Mouse (Mus musculus) megakaryocyte, embryonic 14.5 days (primary cell): ENCODE measurements at regions not wholly inside any gene's neighbourhood (a gene's known extent, or its start where the extent isn't known, plus 50 kb on each side); places are given as distances from the start of the nearest gene placed in this dataset.

Experiments
- H3K27me3 ChIP-seq: replicated peaks from 2 replicates; pipeline ENCODE3; 2012; ENCODE audit warnings: inconsistent platforms
- H3K36me3 ChIP-seq: replicated peaks from 2 replicates; pipeline ENCODE3; 2012; ENCODE audit warnings: low read length, inconsistent platforms, mixed read lengths
- H3K4me1 ChIP-seq: 2 replicates; pipeline ENCODE4 v1.6.1; 2012; ENCODE audit warnings: inconsistent platforms
- H3K4me3 ChIP-seq: replicated peaks from 2 replicates; pipeline ENCODE3; 2012; ENCODE audit warnings: moderate library complexity, mild to moderate bottlenecking, inconsistent platforms
- H3K9me3 ChIP-seq: 2 replicates; pipeline ENCODE4 v1.6.1; 2012; ENCODE audit warnings: inconsistent platforms
- FLI1 ChIP-seq: IDR thresholded peaks from 2 replicates; pipeline ENCODE4 v1.6.1; 2012; ENCODE audit warnings: low read length, inconsistent platforms, mixed read lengths
- GATA1 ChIP-seq: IDR thresholded peaks from 3 replicates; pipeline ENCODE4 v1.6.1; 2012; ENCODE audit warnings: mixed read lengths, low read length, inconsistent platforms, borderline replicate concordance

DNA sequence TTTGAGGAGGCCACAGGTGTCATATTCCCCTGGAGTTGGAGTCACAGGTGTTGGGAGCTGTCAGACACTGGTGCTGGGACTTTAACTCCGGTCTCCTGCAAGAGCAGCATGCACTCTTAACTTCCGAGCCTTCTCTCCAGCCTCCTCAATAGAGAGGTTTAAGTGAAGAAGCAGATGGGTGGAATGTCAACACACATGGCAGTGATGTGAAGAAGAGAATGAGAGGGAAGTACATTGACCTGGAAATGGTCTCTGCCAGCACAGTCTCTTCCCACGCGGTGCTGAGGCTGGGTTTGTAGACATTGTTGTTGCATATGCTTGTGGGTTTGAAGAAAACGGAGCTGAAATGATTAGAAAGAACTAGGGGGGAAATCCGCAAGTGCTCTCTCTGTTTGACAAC lies 112.0 kb upstream of the Fn1 start:
- no peak overlapping the region for H3K4me3 ChIP-seq
- H3K36me3 ChIP-seq, result no peaks in the 10 kb centered on the region
- H3K4me1 ChIP-seq, result no peaks in the 10 kb centered on the region
- TF ChIP-seq FLI1 (no peak), GATA1 (no peak)
- H3K27me3 ChIP-seq, result no peaks in the 10 kb centered on the region
- H3K9me3 ChIP-seq, result peaks cover 10% of the 10 kb centered on the region; the same call in 1 of the 2 replicates

DNA sequence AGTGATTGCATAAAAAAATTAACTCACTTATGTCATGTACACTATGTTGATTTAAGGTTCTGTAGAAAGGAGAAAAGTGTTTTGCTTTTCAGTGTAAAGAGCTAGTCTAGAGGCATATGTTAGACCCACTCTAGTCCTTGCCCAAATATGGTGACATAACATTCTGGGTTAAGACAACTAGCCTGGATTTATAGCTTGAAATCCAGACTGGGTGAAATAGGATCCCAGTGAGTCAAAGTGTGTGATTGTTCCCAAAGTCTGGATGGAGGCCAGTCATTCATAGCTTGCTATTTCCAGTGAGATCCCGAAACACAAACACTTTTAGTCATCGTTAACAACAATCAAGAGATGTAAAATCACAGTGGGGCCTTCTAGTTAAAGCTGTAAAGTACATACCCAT lies 110.5 kb upstream of the Fn1 start:
- TF ChIP-seq FLI1, result no peak
- no peak for TF ChIP-seq GATA1

DNA sequence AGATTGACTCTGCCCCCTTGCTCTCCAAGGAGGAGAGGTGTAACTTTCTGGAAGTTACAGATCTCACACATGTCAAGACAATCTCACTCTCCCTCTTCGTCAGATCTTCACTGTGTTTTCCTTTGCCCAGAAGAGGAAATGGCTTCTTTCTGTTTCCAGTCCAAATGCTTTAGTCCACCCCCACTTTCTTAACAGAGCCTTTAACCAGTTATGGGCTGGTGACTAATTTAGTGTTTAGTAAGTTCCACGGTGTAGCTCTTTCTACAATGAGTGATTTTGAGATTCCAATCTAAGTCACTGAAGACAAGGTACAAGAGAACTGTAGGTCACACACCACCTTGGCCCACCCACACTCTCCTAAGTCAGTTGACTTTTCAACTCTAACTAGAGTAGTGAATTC lies 107.3 kb upstream of the Fn1 start:
- H3K4me3 ChIP-seq, result no peak overlapping the region
- TF ChIP-seq GATA1, result no peak
- no peaks in the 10 kb centered on the region for H3K27me3 ChIP-seq
- H3K4me1 ChIP-seq, result no peaks in the 10 kb centered on the region
- H3K36me3 ChIP-seq, result no peaks in the 10 kb centered on the region
- peaks cover 6% of the 10 kb centered on the region; the same call in 1 of the 2 replicates for H3K9me3 ChIP-seq

More for the DNA sequence above, 110.5 kb upstream of the Fn1 start:
- Histone ChIP-seq H3K4me3 (no peak overlapping the region), H3K9me3 (peaks cover 10% of the 10 kb centered on the region; the same call in 1 of the 2 replicates), H3K4me1 (no peaks in the 10 kb centered on the region), H3K36me3 (no peaks in the 10 kb centered on the region), H3K27me3 (no peaks in the 10 kb centered on the region)

DNA sequence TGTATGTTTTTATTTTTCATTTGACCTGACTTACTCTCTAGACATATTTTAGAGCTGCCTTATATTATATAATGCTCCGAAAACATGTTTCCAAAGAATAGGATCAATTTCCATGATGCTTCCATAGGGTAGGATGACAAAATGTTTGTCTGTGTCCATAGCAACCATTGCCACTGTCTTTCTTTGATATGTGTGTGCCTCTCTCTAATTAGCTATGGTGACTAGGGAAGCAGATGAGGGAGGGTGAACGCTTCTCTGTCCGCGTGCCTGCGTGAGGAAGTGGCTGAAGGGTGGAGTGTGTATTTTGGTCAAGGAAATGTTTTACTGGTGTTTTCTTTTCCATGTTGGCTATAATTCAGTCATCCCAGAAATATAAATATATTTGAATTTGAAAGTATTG lies 104.2 kb upstream of the Fn1 start:
- TF ChIP-seq GATA1 (no peak), FLI1 (no peak)
- H3K9me3 ChIP-seq, result peaks cover 18% of the 10 kb centered on the region
- H3K27me3 ChIP-seq, result no peaks in the 10 kb centered on the region
- no peaks in the 10 kb centered on the region for H3K4me1 ChIP-seq
- no peak overlapping the region for H3K4me3 ChIP-seq
- H3K36me3 ChIP-seq, result no peaks in the 10 kb centered on the region

DNA sequence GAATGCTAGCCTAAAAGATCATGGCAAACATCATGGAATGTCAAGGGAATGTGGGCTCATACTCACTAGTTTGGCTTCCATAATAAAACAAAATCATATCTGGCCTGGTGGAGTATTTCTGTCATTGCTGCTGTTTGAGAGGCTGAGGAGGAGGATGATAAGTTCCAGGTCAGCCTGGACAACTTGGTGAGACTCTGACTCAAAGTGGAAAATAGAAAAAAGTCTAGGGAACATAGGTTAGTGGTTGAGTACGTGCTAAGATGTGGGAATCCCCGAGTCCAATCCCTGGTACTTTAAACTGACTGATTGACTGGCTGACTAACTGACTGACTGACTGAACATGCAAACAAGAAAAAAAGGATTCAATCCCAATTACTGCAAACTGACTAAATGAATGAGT lies 103.2 kb upstream of the Fn1 start:
- Histone ChIP-seq H3K9me3 (peaks cover 18% of the 10 kb centered on the region), H3K4me3 (no peak overlapping the region), H3K27me3 (no peaks in the 10 kb centered on the region), H3K36me3 (no peaks in the 10 kb centered on the region), H3K4me1 (no peaks in the 10 kb centered on the region)
- TF ChIP-seq FLI1 (no peak), GATA1 (no peak)

DNA sequence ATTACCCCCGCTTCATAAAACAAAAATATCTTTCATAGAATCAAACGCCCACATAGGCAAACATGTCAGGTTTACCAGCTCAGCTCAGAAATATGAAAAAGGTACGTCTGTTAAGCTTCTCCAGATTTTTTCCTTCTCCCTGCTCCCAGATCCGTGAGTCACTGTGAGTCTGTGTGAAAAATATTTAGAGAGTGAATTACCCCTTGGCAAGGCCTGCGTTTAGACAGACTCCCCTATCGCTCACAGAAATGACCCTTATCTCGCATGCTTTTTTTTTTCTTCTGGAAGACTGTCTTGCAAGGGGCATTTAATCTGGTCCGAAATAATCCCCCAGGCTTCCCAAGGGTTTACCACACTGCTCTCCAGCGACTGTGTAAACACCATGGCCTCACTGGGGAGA lies 102.4 kb upstream of the Fn1 start:
- Histone ChIP-seq H3K4me3 (no peak overlapping the region), H3K27me3 (no peaks in the 10 kb centered on the region), H3K4me1 (no peaks in the 10 kb centered on the region), H3K36me3 (no peaks in the 10 kb centered on the region), H3K9me3 (peaks cover 18% of the 10 kb centered on the region)
- TF ChIP-seq FLI1 (no peak), GATA1 (no peak)

DNA sequence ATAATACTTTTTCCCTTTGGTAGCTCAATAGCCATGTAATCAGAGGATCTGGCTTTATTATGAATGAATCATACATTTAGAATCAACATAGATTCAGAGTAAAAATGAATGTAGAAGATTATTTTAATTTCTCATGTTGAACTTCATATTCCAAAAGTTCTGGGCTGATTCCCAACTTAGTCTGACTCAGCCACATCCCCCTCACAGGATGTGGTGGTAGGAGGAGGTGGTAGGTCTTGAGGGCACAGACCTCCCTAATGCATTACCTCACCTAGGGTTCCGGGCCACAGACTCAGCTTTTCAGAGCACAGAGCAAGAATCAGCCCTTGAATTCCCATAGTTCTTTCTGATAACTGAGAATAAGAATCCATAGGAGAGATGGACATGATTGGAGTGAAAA lies 99.4 kb upstream of the Fn1 start:
- Histone ChIP-seq H3K9me3 (peaks cover 15% of the 10 kb centered on the region), H3K36me3 (no peaks in the 10 kb centered on the region)
- no peak for TF ChIP-seq FLI1
- TF ChIP-seq GATA1, result no peak

DNA sequence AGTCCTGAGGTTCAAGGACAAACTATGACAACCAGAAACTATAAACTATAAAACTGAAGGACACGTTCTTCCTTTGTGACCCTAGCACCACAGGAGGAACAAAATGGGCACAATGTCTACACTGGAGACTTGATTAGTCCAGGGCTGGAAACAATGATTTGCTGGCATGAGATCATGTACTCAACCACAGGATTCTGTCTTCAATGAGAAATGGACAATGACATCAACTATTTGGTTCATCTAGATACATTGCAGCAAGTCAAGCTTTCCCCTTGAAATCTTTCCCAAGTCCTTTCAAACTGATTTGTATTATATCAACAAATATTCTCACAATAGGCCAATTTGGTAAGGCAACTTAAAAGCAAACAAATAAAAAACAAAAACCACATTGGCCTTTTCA lies 98.6 kb upstream of the Fn1 start:
- peaks cover 15% of the 10 kb centered on the region for H3K9me3 ChIP-seq
- no peaks in the 10 kb centered on the region for H3K27me3 ChIP-seq
- H3K4me1 ChIP-seq, result no peaks in the 10 kb centered on the region
- no peak overlapping the region for H3K4me3 ChIP-seq
- no peak for TF ChIP-seq FLI1
- no peak for TF ChIP-seq GATA1
- no peaks in the 10 kb centered on the region for H3K36me3 ChIP-seq

More for the DNA sequence above, 99.4 kb upstream of the Fn1 start:
- no peak overlapping the region for H3K4me3 ChIP-seq
- no peaks in the 10 kb centered on the region for H3K4me1 ChIP-seq
- no peaks in the 10 kb centered on the region for H3K27me3 ChIP-seq

DNA sequence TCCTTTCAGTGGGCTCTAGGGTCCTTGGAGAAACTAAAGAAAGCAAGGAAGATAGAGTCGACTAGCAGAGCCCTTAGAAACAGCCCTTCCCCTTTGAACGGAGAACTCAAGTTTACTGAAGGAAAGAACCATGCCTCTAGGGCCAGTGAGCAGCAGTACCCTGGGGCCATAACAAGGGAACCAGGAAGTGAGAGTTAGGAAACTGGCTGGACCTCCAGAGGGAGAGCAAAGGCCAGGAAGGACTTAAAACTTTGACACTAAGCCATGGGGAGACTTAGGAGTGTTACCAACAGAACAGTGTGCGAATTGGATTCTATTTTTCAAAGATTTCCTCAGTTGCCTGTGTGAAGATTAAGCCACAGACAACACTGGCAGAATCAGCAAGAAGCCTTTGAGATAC lies 82.6 kb upstream of the Fn1 start:
- no peaks in the 10 kb centered on the region for H3K27me3 ChIP-seq
- no peaks in the 10 kb centered on the region for H3K36me3 ChIP-seq
- peaks cover 14% of the 10 kb centered on the region for H3K9me3 ChIP-seq
- no peak overlapping the region for H3K4me3 ChIP-seq
- H3K4me1 ChIP-seq, result peaks cover 2% of the 10 kb centered on the region; the same call in 1 of the 2 replicates
- TF ChIP-seq FLI1 (no peak), GATA1 (no peak)

DNA sequence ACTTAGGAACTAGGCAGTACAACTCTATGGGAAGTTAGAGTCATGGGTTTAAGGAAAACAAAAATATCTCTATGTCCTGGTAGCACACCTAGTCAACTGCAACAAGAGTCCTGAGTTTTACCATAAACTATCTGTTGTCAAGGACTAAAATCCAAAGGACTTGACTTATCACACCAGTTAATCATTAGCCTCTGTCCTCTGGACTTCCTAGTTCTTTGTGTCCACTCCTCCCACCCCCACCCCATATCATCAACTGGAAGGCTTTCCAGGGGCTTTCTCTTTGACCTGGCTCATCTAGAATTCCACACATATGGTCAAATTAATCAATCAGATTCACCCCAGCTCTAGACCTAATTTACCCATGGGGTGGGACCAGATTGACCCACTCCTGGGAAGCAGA lies 78.6 kb upstream of the Fn1 start:
- H3K36me3 ChIP-seq, result no peaks in the 10 kb centered on the region
- no peak overlapping the region for H3K4me3 ChIP-seq
- H3K27me3 ChIP-seq, result no peaks in the 10 kb centered on the region
- TF ChIP-seq GATA1 (no peak), FLI1 (no peak)
- peaks cover 9% of the 10 kb centered on the region for H3K9me3 ChIP-seq
- H3K4me1 ChIP-seq, result peaks cover 10% of the 10 kb centered on the region

DNA sequence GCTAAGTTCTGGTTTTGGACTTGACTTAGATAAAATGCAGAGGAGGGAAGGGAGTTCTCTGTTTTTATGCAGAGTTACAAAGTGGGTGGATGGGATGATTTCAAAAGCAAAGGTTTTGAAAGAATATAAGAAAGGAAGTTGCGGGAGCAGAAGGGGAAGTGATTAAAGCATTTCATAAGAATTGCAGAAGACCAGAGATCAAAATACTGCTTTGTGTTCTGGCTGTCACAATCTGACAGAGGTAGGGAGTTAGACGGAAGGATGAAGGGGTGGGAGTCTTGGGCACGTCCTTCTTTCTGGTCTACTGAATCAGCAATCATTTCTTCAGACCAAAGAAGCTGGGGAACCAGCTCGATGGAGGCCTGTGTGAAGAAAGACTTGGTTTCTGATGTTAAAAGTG lies 78.0 kb upstream of the Fn1 start:
- Histone ChIP-seq H3K27me3 (no peaks in the 10 kb centered on the region), H3K36me3 (no peaks in the 10 kb centered on the region), H3K4me3 (no peak overlapping the region), H3K4me1 (peaks cover 10% of the 10 kb centered on the region), H3K9me3 (peaks cover 4% of the 10 kb centered on the region; the same call in 1 of the 2 replicates)
- TF ChIP-seq GATA1, result no peak
- TF ChIP-seq FLI1, result no peak
